Comparison of ENCODE assay signal across 21 mouse cellular contexts in genomic region chr15:83894261-83894660, GRCm38 (mm10).
DNase-seq lines count a peak whose midpoint lies in the region; ATAC-seq and TF ChIP-seq lines count a peak whose summit lies in the region.
"Had no signal": no experiment of that assay in that cellular context is flagged by ENCODE, and none has a peak within 500 bp of the region (broad histone marks: within the 10 kb centered on the region; RNA-seq: fewer than 3 reads in every experiment).

No protein-coding gene starts in this region.

- 47% methylated on average over 7 of the region's 7 CpGs for WGBS in forebrain, postnatal 0 days

- no peaks in the 10 kb centered on the region for H3K9me3 ChIP-seq in forebrain, postnatal 0 days (ENCODE audit: low read length)
- H3K9me3 ChIP-seq: heart, embryonic 12.5 days; hindbrain, embryonic 15.5 days; kidney, embryonic 15.5 days; midbrain, embryonic 12.5 days had no signal

- H3K36me3 ChIP-seq in forebrain, postnatal 0 days (ENCODE audit: insufficient read depth): no peaks in the 10 kb centered on the region
- H3K36me3 ChIP-seq: heart, embryonic 12.5 days; hindbrain, embryonic 15.5 days; kidney, embryonic 15.5 days; midbrain, embryonic 12.5 days had no signal

- H3K4me2 ChIP-seq in forebrain, postnatal 0 days (ENCODE audit: low read depth): no peak overlapping the region
- H3K4me2 ChIP-seq: heart, embryonic 12.5 days; hindbrain, embryonic 15.5 days; kidney, embryonic 15.5 days; midbrain, embryonic 12.5 days had no signal

- intact Hi-C loops in gastrocnemius, postnatal 14 days (cut with DNase I; ENCODE audit: low total_unique reads): no loop called here

- ATAC-seq in frontal cortex, adult (ENCODE audit: low TSS enrichment): peak; percentile 46
- no peak for ATAC-seq in forebrain, postnatal 0 days
- ATAC-seq: forebrain, embryonic 16.5 days; intestine, embryonic 16.5 days; lung, postnatal 0 days had no signal

- H3K27ac ChIP-seq in forebrain, postnatal 0 days (ENCODE audit: low read depth, low read length): no peak overlapping the region
- H3K27ac ChIP-seq: hindbrain, embryonic 15.5 days; kidney, embryonic 15.5 days; midbrain, embryonic 12.5 days had no signal

- H3K27me3 ChIP-seq in forebrain, postnatal 0 days (ENCODE audit: insufficient read depth, low read length): no peaks in the 10 kb centered on the region
- H3K27me3 ChIP-seq: hindbrain, embryonic 15.5 days; kidney, embryonic 15.5 days had no signal

- no peak overlapping the region for H3K9ac ChIP-seq in forebrain, postnatal 0 days
- H3K9ac ChIP-seq: heart, embryonic 12.5 days; hindbrain, embryonic 15.5 days; kidney, embryonic 15.5 days; midbrain, embryonic 12.5 days had no signal

- no peak for DNase-seq in frontal cortex, postnatal 25 days (ENCODE audit: low spot score in 2 of 2)
- DNase-seq in left cerebral cortex, adult 18-20 months (ENCODE audit: low spot score in 2 of 2): peak; percentile 36 to 43
- DNase-seq in left cerebral cortex, adult 8-10 months (ENCODE audit: low spot score in 2 of 2): no peak
- peak; percentile 36 for DNase-seq in right cerebral cortex, postnatal 25 days
- no peak for DNase-seq in right cerebral cortex, postnatal 36 days (ENCODE audit: low spot score in 2 of 2)
- peak; percentile 42 for DNase-seq in gastrocnemius, postnatal 14 days
- DNase-seq in forebrain, postnatal 0 days: no peak
- DNase-seq: cerebellum, adult 9-11 months; embryo, embryonic 11 days; kidney, postnatal 4 days; liver; thymus, adult 18-20 months; thymus, postnatal 4 days had no signal

- no peak for TF ChIP-seq CTCF in forebrain, postnatal 0 days (IDR thresholded peaks at IDR 0.05; ENCODE audit: low read depth)

- H3K4me1 ChIP-seq in forebrain, postnatal 0 days (ENCODE audit: insufficient read depth): peaks cover 15% of the 10 kb centered on the region
- H3K4me1 ChIP-seq: heart, embryonic 12.5 days; kidney, embryonic 15.5 days had no signal

- H3K4me3 ChIP-seq in forebrain, postnatal 0 days (ENCODE audit: low read depth, low read length): no peak overlapping the region
- H3K4me3 ChIP-seq: heart, embryonic 12.5 days; hindbrain, embryonic 15.5 days; kidney, embryonic 15.5 days; midbrain, embryonic 12.5 days had no signal

Comparison
In these comparisons a context has a peak if more than half of its experiments do, and no peak if none do; other contexts are left out.
1. DNase-seq: peak in left cerebral cortex, adult 18-20 months (2 of 2), right cerebral cortex, postnatal 25 days (single experiment) and gastrocnemius, postnatal 14 days (single experiment); none in frontal cortex, postnatal 25 days (0 of 2), left cerebral cortex, adult 8-10 months (0 of 2), right cerebral cortex, postnatal 36 days (0 of 2) and forebrain, postnatal 0 days (single experiment).